Mouse (Mus musculus): ENCODE data around the gene AI413582.

DNA sequence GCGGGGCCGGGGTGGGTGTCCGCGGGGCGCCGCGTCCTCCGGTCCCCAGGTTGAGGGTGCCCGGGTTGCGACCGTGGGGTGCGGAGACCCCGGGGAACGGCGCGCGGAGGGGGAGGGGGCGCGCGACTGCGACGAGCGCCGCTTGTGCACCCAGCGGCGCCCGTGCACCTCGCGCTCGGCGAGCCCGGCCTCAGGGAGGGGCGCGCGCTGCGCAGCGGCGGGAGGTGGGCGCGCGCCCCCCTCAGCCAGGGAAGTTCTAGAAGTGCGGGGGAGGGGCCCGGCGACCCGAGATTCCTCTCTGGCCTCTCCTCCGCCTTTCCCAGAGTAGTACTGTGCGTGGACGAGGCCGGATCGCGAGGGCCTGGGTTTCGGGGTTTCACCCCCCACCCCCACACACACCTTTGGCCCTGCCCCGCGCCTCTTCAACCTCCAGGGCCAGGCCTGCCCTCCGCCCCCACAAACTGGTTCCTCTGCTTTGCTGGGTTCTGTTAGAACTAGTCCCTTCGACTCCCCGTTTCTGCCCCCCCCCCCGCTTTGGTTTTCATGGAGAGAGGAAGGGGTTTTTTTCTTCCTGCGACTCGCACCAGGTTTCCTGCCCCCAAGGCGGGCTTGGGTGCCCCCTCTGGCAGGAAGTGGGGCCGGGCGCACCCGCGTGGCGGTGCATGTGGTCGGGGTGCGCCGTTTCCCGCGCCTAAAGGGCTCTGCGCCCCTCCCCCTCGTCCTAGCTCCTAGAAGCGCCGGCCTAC is 8.2 kb downstream of the AI413582 start:
- TF ChIP-seq CTCF (IDR thresholded peaks at IDR 0.05 in 2 of 3, conservative IDR thresholded peaks at IDR 0.05 in 1 of 3; ENCODE audit: control insufficient read depth in 1 of 3, insufficient read depth in 1 of 3, low read depth in 2 of 3, low read length in 3 of 3, poor library complexity in 1 of 3, severe bottlenecking in 1 of 3) (peak in 1 of 3 experiments; percentile 20; a peak in 1 of 6 replicates), USF2 (IDR thresholded peaks at IDR 0.05; ENCODE audit: borderline replicate concordance in 1 of 2, insufficient read depth in 1 of 2, low read depth in 1 of 2, low read length in 2 of 2) (no peak), ZNF384 (IDR thresholded peaks at IDR 0.05; ENCODE audit: low read depth, low read length) (no peak), MAZ (IDR thresholded peaks at IDR 0.05; ENCODE audit: low read depth, low read length) (no peak; the same call in 1 of the 2 replicates), MAFK (IDR thresholded peaks at IDR 0.05; ENCODE audit: borderline replicate concordance, low read depth, low read length) (no peak)
